Mouse (Mus musculus): ENCODE measurements at regions not wholly inside any gene's neighbourhood (a gene's known extent, or its start where the extent isn't known, plus 50 kb on each side); places are given as distances from the start of the nearest gene placed in this dataset.
A peak's percentile ranks its signal among the peaks of the same experiment; 100 is the strongest.

GRCm38 (mm10) chr2:142964340-142964739 lies 63.0 kb upstream of the Kif16b start:
- peak; percentile 23 for DNase-seq

GRCm38 (mm10) chr2:142967250-142967649 lies 65.9 kb upstream of the Kif16b start:
- peak; percentile 74 for DNase-seq

- no peak for DNase-seq
Observed at GRCm38 (mm10) chr2:142980771-142981170, 79.4 kb upstream of the Kif16b start.

GRCm38 (mm10) chr2:142988691-142989090 lies 74.1 kb upstream of the Snrpb2 start:
- no peak for DNase-seq

GRCm38 (mm10) chr2:142996088-142996487 lies 66.8 kb upstream of the Snrpb2 start:
- DNase-seq, result no peak

- no peak for DNase-seq
Observed at GRCm38 (mm10) chr2:143002874-143003273, 60.0 kb upstream of the Snrpb2 start.

- DNase-seq, result no peak
Observed at GRCm38 (mm10) chr2:143003341-143003740, 59.5 kb upstream of the Snrpb2 start.

GRCm38 (mm10) chr2:143011380-143011779 lies 51.5 kb upstream of the Snrpb2 start:
- no peak for DNase-seq
